Mouse (Mus musculus): ENCODE measurements around the gene Sh2d4b. TPM values are rescaled to one million over a fixed set of nuclear protein-coding genes. Genes with fewer than 3 reads are reported as not detected.

The Sh2d4b gene
- total and polyA plus RNA-seq, 3 experiments, result 0.12 to 0.26 TPM; not detected in 1

- TF ChIP-seq KAT2A (conservative IDR thresholded peaks at IDR 0.05; ENCODE audit: low read depth, low read length), result no peak
Measured at GRCm38 (mm10) chr14:40893884-40894283, 818 bp upstream of the Sh2d4b start (continued).

DNA sequence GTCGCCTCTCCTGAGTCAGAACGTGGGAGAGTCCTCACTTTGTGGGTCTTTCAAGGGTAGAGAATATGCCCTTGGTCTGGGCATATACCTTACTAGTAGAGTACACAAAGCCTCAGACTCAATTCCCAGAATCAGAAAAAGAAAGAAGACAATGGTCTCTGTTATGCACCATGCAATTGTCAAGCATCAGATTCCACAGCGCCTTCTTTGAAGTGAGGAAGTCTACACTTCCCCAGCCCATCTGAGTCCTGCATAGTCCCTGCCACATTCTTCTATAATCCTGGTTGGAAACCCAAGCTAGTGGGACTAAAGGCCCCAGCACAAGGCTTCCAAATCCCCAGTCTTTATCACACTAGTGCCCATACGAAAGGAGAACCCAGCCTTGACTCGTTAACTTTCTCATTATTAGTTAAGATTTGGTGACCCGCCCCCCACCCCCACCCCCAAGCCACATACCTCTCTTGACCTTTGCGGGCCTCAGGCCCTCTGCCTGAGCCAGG, 690 bp downstream of the Sh2d4b start:
- H3K9ac ChIP-seq (ENCODE audit: control insufficient read depth, low read depth, low read length, poor library complexity, severe bottlenecking), result no peak overlapping the region
- no peaks in the 10 kb centered on the region for H3K4me1 ChIP-seq (ENCODE audit: control insufficient read depth in 1 of 2, insufficient read depth in 2 of 2, low read length in 2 of 2)
- no peak overlapping the region for H3K4me3 ChIP-seq (ENCODE audit: control insufficient read depth in 1 of 2, insufficient read depth in 1 of 2, low read depth in 2 of 2, low read length in 2 of 2)
- no peaks in the 10 kb centered on the region; a peak in 1 of 4 replicates for H3K36me3 ChIP-seq (ENCODE audit: control insufficient read depth in 1 of 2, insufficient read depth in 2 of 2, low read length in 2 of 2)
- H3K27me3 ChIP-seq (ENCODE audit: control insufficient read depth in 1 of 2, insufficient read depth in 2 of 2, low read length in 2 of 2), result peaks cover 0 to 1% of the 10 kb centered on the region in 2 experiments; a peak in 1 of 4 replicates
- H3K79me2 ChIP-seq (ENCODE audit: control insufficient read depth, insufficient read depth, low read length, poor library complexity), result no peaks in the 10 kb centered on the region
- no peak overlapping the region for H3K27ac ChIP-seq (ENCODE audit: control insufficient read depth, low read depth, low read length)
- DNase-seq (ENCODE audit: low read depth, low spot score), result no peak
- no peaks in the 10 kb centered on the region for H3K9me3 ChIP-seq (replicated peaks; ENCODE audit: insufficient read depth, low read length)
- no peak for TF ChIP-seq MEF2A (IDR thresholded peaks at IDR 0.05; ENCODE audit: extremely low read depth, insufficient replicate concordance, low read depth, low read length, poor library complexity, severe bottlenecking)
- no peak for TF ChIP-seq RAD21 (IDR thresholded peaks at IDR 0.05; ENCODE audit: low read depth, low read length)

DNA sequence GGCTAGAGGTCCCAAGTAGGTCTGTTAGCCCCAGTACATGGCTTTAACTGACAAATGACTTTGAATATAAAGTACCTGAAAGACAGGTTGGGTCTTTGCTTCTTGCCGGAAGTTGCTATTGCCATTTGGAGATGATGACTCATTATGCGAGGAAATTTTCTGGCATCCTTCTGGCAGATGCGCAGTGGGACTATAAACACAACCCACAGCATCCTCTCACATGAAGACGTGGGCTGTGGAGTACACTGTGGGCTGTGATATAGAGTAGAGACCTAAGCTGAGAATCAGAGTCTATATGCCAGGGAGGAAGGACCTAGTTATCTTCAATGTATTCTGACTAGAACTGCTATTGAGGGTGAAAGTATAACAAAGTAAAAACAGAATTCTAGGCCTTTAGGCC, 1.6 kb downstream of the Sh2d4b start:
- Histone ChIP-seq H3K79me2 (ENCODE audit: control insufficient read depth, insufficient read depth, low read length, poor library complexity) (no peaks in the 10 kb centered on the region), H3K4me1 (ENCODE audit: control insufficient read depth in 1 of 2, insufficient read depth in 2 of 2, low read length in 2 of 2) (peaks cover 0 to 4% of the 10 kb centered on the region in 2 experiments; a peak in 2 of 4 replicates), H3K36me3 (ENCODE audit: control insufficient read depth in 1 of 2, insufficient read depth in 2 of 2, low read length in 2 of 2) (peaks cover 0 to 6% of the 10 kb centered on the region in 2 experiments; a peak in 2 of 4 replicates), H3K4me3 (ENCODE audit: control insufficient read depth in 1 of 2, insufficient read depth in 1 of 2, low read depth in 2 of 2, low read length in 2 of 2) (no peak overlapping the region), H3K9me3 (replicated peaks; ENCODE audit: insufficient read depth, low read length) (no peaks in the 10 kb centered on the region), H3K9ac (ENCODE audit: control insufficient read depth, low read depth, low read length, poor library complexity, severe bottlenecking) (no peak overlapping the region), H3K27ac (ENCODE audit: control insufficient read depth, low read depth, low read length) (no peak overlapping the region), H3K27me3 (ENCODE audit: control insufficient read depth in 1 of 2, insufficient read depth in 2 of 2, low read length in 2 of 2) (no peaks in the 10 kb centered on the region; a peak in 1 of 4 replicates)
- no peak for DNase-seq (ENCODE audit: low read depth, low spot score)
- TF ChIP-seq CHD2 (IDR thresholded peaks at IDR 0.05; ENCODE audit: low read length) (no peak), ZNF384 (IDR thresholded peaks at IDR 0.05; ENCODE audit: low read depth, low read length) (no peak)

GRCm38 (mm10) chr14:40889704-40890103, 3.4 kb downstream of the Sh2d4b start:
- Histone ChIP-seq H3K36me3 (ENCODE audit: control insufficient read depth in 1 of 2, insufficient read depth in 2 of 2, low read length in 2 of 2) (peaks cover 0 to 12% of the 10 kb centered on the region in 2 experiments; a peak in 2 of 4 replicates), H3K27ac (ENCODE audit: control insufficient read depth, low read depth, low read length) (no peak overlapping the region), H3K27me3 (ENCODE audit: control insufficient read depth in 1 of 2, insufficient read depth in 2 of 2, low read length in 2 of 2) (no peaks in the 10 kb centered on the region), H3K4me3 (ENCODE audit: control insufficient read depth in 1 of 2, insufficient read depth in 1 of 2, low read depth in 2 of 2, low read length in 2 of 2) (no peak overlapping the region), H3K9ac (ENCODE audit: control insufficient read depth, low read depth, low read length, poor library complexity, severe bottlenecking) (no peak overlapping the region), H3K4me1 (ENCODE audit: control insufficient read depth in 1 of 2, insufficient read depth in 2 of 2, low read length in 2 of 2) (peaks cover 6 to 7% of the 10 kb centered on the region in 2 experiments), H3K9me3 (replicated peaks; ENCODE audit: insufficient read depth, low read length) (no peaks in the 10 kb centered on the region), H3K79me2 (ENCODE audit: control insufficient read depth, insufficient read depth, low read length, poor library complexity) (no peaks in the 10 kb centered on the region)
- TF ChIP-seq RCOR1 (IDR thresholded peaks at IDR 0.05; ENCODE audit: low read depth, low read length) (no peak), ZKSCAN1 (IDR thresholded peaks at IDR 0.05; ENCODE audit: low read depth, low read length) (no peak), POLR2AphosphoS5 (IDR thresholded peaks at IDR 0.05; ENCODE audit: borderline replicate concordance, low read depth, low read length) (no peak), MAFK (IDR thresholded peaks at IDR 0.05; ENCODE audit: borderline replicate concordance, low read depth, low read length) (no peak), MEF2A (IDR thresholded peaks at IDR 0.05; ENCODE audit: extremely low read depth, insufficient replicate concordance, low read depth, low read length, poor library complexity, severe bottlenecking) (no peak)
- no peak for DNase-seq (ENCODE audit: low read depth, low spot score)
